Mouse (Mus musculus) MEL (cell line): Measurements from ENCODE around the gene Epb41l5. TPM values are rescaled to one million over a fixed set of nuclear protein-coding genes. Genes with fewer than 3 reads are reported as not detected.

Experiments used
- DNase-seq: peaks from one replicate; pipeline ENCODE4 v3.0.0; 2011; ENCODE audit warnings: low read depth, low spot score
- H3K27ac ChIP-seq: 2 replicates; pipeline ENCODE4 v1.5.1; 2012; ENCODE audit warnings: low read depth, mild to moderate bottlenecking, control low read depth, low read length, moderate library complexity; ENCODE audit not compliant: control insufficient read depth
- H3K27me3 ChIP-seq, 2 experiments: fragments of 150-350 bp in 1 of 2; sonication (generic) in 1 of 2; 2 replicates each; pipeline ENCODE4 v1.6.1; 2012; ENCODE audit warnings: low read length in 2 of 2, mild to moderate bottlenecking in 2 of 2, improper control_type of control experiment in 1 of 2, moderate library complexity in 1 of 2; ENCODE audit not compliant: insufficient read depth in 2 of 2, control insufficient read depth in 1 of 2
- H3K36me3 ChIP-seq, 2 experiments: 2 replicates each; pipeline ENCODE4 v1.6.1; 2012 to 2014; ENCODE audit warnings: low read length in 2 of 2, improper control_type of control experiment in 1 of 2, inconsistent platforms in 1 of 2, mild to moderate bottlenecking in 1 of 2; ENCODE audit not compliant: insufficient read depth in 2 of 2, control insufficient read depth in 1 of 2
- H3K4me1 ChIP-seq, 2 experiments: fragments of 150-350 bp in 1 of 2; sonication (generic) in 1 of 2; 2 replicates each; pipeline ENCODE4 v1.6.1; 2012; ENCODE audit warnings: low read length in 2 of 2, improper control_type of control experiment in 1 of 2, mild to moderate bottlenecking in 1 of 2; ENCODE audit not compliant: insufficient read depth in 2 of 2, control insufficient read depth in 1 of 2
- H3K4me3 ChIP-seq, 2 experiments: fragments of 150-350 bp in 1 of 2; sonication (generic) in 1 of 2; 2 replicates each; pipeline ENCODE4 v1.5.1; 2012; ENCODE audit warnings: low read depth in 2 of 2, low read length in 2 of 2, mild to moderate bottlenecking in 2 of 2, moderate library complexity in 2 of 2, control low read depth in 1 of 2, improper control_type of control experiment in 1 of 2; ENCODE audit not compliant: control insufficient read depth in 1 of 2, insufficient read depth in 1 of 2
- H3K79me2 ChIP-seq: 2 replicates; pipeline ENCODE4 v1.6.1; 2012; ENCODE audit warnings: mild to moderate bottlenecking, low read length, moderate library complexity; ENCODE audit not compliant: control insufficient read depth, poor library complexity, insufficient read depth
- H3K9ac ChIP-seq: 2 replicates; pipeline ENCODE4 v1.6.1; 2012; ENCODE audit warnings: low read depth, mild to moderate bottlenecking, control low read depth, low read length, moderate library complexity; ENCODE audit not compliant: control insufficient read depth, poor library complexity, severe bottlenecking
- H3K9me3 ChIP-seq: fragments of 150-350 bp; sonication (generic); replicated peaks from 2 replicates; pipeline ENCODE4 v1.6.1; 2012; ENCODE audit warnings: mild to moderate bottlenecking, low read length, improper control_type of control experiment, moderate library complexity; ENCODE audit not compliant: insufficient read depth
- BHLHE40 ChIP-seq: IDR thresholded peaks from 2 replicates; pipeline ENCODE4 v1.6.1; 2012; ENCODE audit warnings: low read depth, mild to moderate bottlenecking, inconsistent platforms, low read length, improper control_type of control experiment, borderline replicate concordance
- CHD1 ChIP-seq: IDR thresholded peaks from 2 replicates; pipeline ENCODE4 v1.6.1; 2012; ENCODE audit warnings: low read depth, mild to moderate bottlenecking, inconsistent platforms, low read length, improper control_type of control experiment
- CHD2 ChIP-seq: IDR thresholded peaks from 2 replicates; pipeline ENCODE4 v1.6.1; 2011; ENCODE audit warnings: low read length, improper control_type of control experiment
- CTCF ChIP-seq, 3 experiments: IDR thresholded peaks in 2 of 3; conservative IDR thresholded peaks in 1 of 3; 2 replicates each; pipeline ENCODE4 v1.5.1; 2011 to 2012; ENCODE audit warnings: low read length in 3 of 3, low read depth in 2 of 3, mild to moderate bottlenecking in 2 of 3, improper control_type of control experiment in 1 of 3, inconsistent platforms in 1 of 3, mixed read lengths in 1 of 3, moderate library complexity in 1 of 3; ENCODE audit not compliant: control insufficient read depth in 1 of 3, insufficient read depth in 1 of 3, poor library complexity in 1 of 3, severe bottlenecking in 1 of 3
- E2F4 ChIP-seq: IDR thresholded peaks from 2 replicates; pipeline ENCODE4 v1.6.1; 2011; ENCODE audit warnings: low read depth, low read length, improper control_type of control experiment, borderline replicate concordance
- ELF1 ChIP-seq: IDR thresholded peaks from 2 replicates; pipeline ENCODE4 v1.6.1; 2014; ENCODE audit warnings: low read depth, mild to moderate bottlenecking, inconsistent platforms, low read length, improper control_type of control experiment, moderate library complexity
- ETS1 ChIP-seq: IDR thresholded peaks from 2 replicates; pipeline ENCODE4 v1.6.1; 2012; ENCODE audit warnings: low read depth, mild to moderate bottlenecking, inconsistent platforms, low read length, improper control_type of control experiment, moderate library complexity
- GABPA ChIP-seq: IDR thresholded peaks from 2 replicates; pipeline ENCODE4 v1.6.1; 2012; ENCODE audit warnings: low read depth, mild to moderate bottlenecking, inconsistent platforms, low read length, improper control_type of control experiment, moderate library complexity
- GATA1 ChIP-seq: IDR thresholded peaks from 2 replicates; pipeline ENCODE4 v1.6.1; 2011; ENCODE audit warnings: low read depth, low read length, improper control_type of control experiment
- JUND ChIP-seq: IDR thresholded peaks from 2 replicates; pipeline ENCODE4 v1.6.1; 2011; ENCODE audit warnings: low read depth, mild to moderate bottlenecking, improper control_type of control experiment, low read length
- KAT2A ChIP-seq: conservative IDR thresholded peaks from 2 replicates; pipeline ENCODE4 v1.6.1; 2012; ENCODE audit warnings: low read depth, low read length, improper control_type of control experiment, inconsistent platforms
- MAX ChIP-seq: IDR thresholded peaks from 2 replicates; pipeline ENCODE4 v1.6.1; 2011; ENCODE audit warnings: low read length, improper control_type of control experiment
- MXI1 ChIP-seq: IDR thresholded peaks from 2 replicates; pipeline ENCODE4 v1.6.1; 2011; ENCODE audit warnings: mild to moderate bottlenecking, low read depth, low read length, improper control_type of control experiment
- NELFE ChIP-seq: IDR thresholded peaks from 2 replicates; pipeline ENCODE4 v1.6.1; 2011; ENCODE audit warnings: low read depth, low read length, improper control_type of control experiment
- POLR2AphosphoS5 ChIP-seq: IDR thresholded peaks from 2 replicates; pipeline ENCODE4 v1.6.1; 2012; ENCODE audit warnings: low read depth, borderline replicate concordance, mild to moderate bottlenecking, inconsistent platforms, low read length, moderate library complexity, mixed read lengths
- TAL1 ChIP-seq: IDR thresholded peaks from 2 replicates; pipeline ENCODE4 v1.6.1; 2012; ENCODE audit warnings: mild to moderate bottlenecking, inconsistent platforms, low read length, moderate library complexity, mixed read lengths
- TBP ChIP-seq: IDR thresholded peaks from 2 replicates; pipeline ENCODE4 v1.8.0; 2011; ENCODE audit warnings: low read depth, low read length, improper control_type of control experiment
- TCF12 ChIP-seq: IDR thresholded peaks from 2 replicates; pipeline ENCODE4 v1.6.1; 2014; ENCODE audit warnings: low read depth, mild to moderate bottlenecking, inconsistent platforms, low read length, improper control_type of control experiment, moderate library complexity
- UBTF ChIP-seq: IDR thresholded peaks from 2 replicates; pipeline ENCODE4 v1.6.1; 2012; ENCODE audit warnings: low read depth, mild to moderate bottlenecking, inconsistent platforms, low read length, improper control_type of control experiment, moderate library complexity, borderline replicate concordance; ENCODE audit not compliant: insufficient read depth
- ZC3H11A ChIP-seq: IDR thresholded peaks from 2 replicates; pipeline ENCODE4 v1.6.1; 2012; ENCODE audit warnings: low read depth, mild to moderate bottlenecking, inconsistent platforms, low read length, improper control_type of control experiment
- ZKSCAN1 ChIP-seq: IDR thresholded peaks from 2 replicates; pipeline ENCODE4 v1.6.1; 2012; ENCODE audit warnings: low read depth, mild to moderate bottlenecking, inconsistent platforms, low read length, improper control_type of control experiment, moderate library complexity
- ZNF384 ChIP-seq: IDR thresholded peaks from 2 replicates; pipeline ENCODE4 v1.6.1; 2012; ENCODE audit warnings: low read depth, mild to moderate bottlenecking, inconsistent platforms, low read length, improper control_type of control experiment
- polyA plus RNA-seq, 2 experiments: library from polyadenylated mRNA; stranded (reverse) in 1 of 2; unstranded in 1 of 2; fragments of >175 nt in 1 of 2; fragments of >200 nt in 1 of 2; gene quantifications; 2 replicates each; pipeline versions ENCODE4 v1.2.1 to v1.2.4; 2012; ENCODE audit warnings: low replicate concordance in 2 of 2, low read depth in 1 of 2; ENCODE audit not compliant: insufficient read length in 2 of 2, insufficient read depth in 1 of 2, missing spikeins in 1 of 2
- total RNA-seq: library from RNA; depleted of rRNA; stranded (reverse); fragments of 300-350 nt; gene quantifications from 2 replicates; pipeline ENCODE4 v1.2.3, GENCODE M21; 2012

The Epb41l5 gene
- total and polyA plus RNA-seq, 3 experiments = 7.0 to 8.8 TPM; not detected in 1

DNA sequence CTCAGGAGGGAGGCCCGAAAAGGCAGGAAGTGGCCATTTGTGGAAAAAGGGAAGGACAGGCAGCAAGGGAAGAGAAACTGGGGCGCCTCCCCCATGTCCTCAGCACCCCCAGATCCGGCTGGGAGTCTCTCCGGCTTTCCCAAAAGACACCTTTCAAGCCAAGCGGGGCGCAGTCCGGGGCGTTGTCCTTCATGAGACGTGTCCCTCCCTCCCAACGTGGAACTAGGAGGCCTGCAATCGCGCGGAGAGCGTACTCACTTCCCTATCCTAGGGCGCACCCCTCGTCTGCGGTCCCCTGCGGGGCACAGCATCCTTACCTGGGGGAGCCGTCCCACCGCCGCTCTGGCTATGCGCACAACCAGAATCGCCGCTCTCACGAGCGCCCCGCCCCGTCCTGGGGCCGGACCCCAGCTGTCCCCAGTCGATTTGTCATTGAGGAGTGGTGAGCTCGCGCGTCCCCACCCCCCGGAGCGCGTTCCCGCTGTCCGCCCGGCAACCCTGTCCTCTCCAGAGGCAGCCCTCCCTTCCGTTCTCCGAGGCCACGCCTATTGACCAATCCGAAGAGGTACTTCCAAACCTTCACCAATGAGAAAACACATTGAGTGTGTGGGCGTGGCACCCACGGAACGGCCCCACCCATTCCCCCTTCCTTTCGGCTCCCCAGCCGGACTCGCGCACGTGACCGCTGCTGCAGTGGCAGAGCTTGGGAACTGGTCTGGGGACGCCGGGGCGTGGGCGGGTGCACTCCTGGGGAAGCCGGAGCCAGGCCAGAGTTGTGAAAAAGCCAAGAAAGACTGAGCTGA, 144.3 kb downstream of the Epb41l5 start, which contains the start of gene Ralb (continued):
- TF ChIP-seq CHD2 (no peak), GABPA (no peak), CTCF (IDR thresholded peaks at IDR 0.05 in 2 of 3, conservative IDR thresholded peaks at IDR 0.05 in 1 of 3; ENCODE audit: control insufficient read depth in 1 of 3, insufficient read depth in 1 of 3, low read depth in 2 of 3, low read length in 3 of 3, poor library complexity in 1 of 3, severe bottlenecking in 1 of 3) (no peak), ZC3H11A (no peak), GATA1 (no peak), TCF12 (no peak), NELFE (peak; percentile 56), ZKSCAN1 (no peak), MAX (peak; percentile 92), E2F4 (no peak), KAT2A (no peak), TAL1 (no peak), TBP (no peak; the same call in 1 of the 2 replicates), ELF1 (peak; percentile 42; the same call in 1 of the 2 replicates), CHD1 (no peak), ETS1 (0 out of 2 replicates have a peak, but pooled peaks have one; percentile 19), MXI1 (peak; percentile 95), BHLHE40 (peak; percentile 97), POLR2AphosphoS5 (no peak)

DNA sequence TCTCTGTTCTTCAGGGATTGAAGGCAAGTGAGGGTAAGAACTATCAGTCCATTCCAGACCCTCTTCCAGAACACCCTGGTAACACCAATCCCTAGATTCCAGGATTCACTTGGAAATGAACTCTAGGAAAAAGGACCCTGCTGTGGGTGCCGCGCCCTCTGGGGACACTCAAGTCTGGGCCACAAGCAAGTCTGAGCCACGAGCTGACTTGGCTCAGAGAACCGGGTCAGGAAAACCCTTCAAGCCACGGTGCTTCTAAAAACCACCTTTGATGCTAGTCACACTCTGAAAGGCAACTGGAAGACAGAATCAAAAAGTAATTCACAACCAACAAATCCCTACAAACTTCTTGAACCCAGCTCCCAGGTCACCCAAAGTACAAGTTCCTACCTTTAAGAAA, 145.0 kb downstream of the Epb41l5 start:
- TF ChIP-seq ZNF384 = no peak
- no peak for TF ChIP-seq ZC3H11A
- TF ChIP-seq JUND = no peak
- no peak for TF ChIP-seq UBTF
- TF ChIP-seq POLR2AphosphoS5 = no peak
- Histone ChIP-seq H3K36me3 (peaks cover 0 to 5% of the 10 kb centered on the region in 2 experiments; a peak in 1 of 4 replicates), H3K9ac (peak overlapping the region; percentile 69), H3K27me3 (no peaks in the 10 kb centered on the region), H3K4me1 (peaks cover 0 to 21% of the 10 kb centered on the region in 2 experiments; a peak in 2 of 4 replicates), H3K27ac (peak overlapping the region; percentile 17), H3K4me3 (peak overlapping the region; percentile 65 to 72), H3K9me3 (no peaks in the 10 kb centered on the region), H3K79me2 (peaks cover 5% of the 10 kb centered on the region; the same call in 1 of the 2 replicates)
- DNase-seq = no peak
